Mouse (Mus musculus): ENCODE results near the gene Rfx7. TPM values are rescaled to one million over a fixed set of nuclear protein-coding genes. Genes with fewer than 3 reads are reported as not detected.
"Not testable (repeated sequence)": the region's sequence is repeated elsewhere in the genome, so short reads cannot be mapped to it uniquely, and the experiment has no call there.

Rfx7 gene
- polyA plus RNA-seq, 1 experiment, result 4.7 TPM

DNA sequence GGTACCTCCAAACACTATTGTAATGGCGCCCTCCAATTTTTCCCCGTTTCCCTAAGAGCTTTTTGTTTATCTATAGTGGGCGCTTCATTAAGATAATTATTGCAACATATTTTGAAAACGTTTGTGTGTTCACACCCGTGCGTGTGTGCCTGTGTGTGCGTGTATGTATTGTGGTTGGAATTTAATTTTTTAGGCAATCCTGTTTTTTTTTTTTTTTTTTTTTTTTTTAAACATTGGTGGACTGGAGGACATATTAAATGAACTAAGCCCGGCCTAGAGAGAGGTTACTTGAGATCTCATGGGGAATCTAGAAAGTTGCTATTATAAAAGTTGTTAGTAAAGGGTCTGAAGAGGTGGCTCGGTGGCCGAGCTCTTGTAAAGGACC is 131.5 kb downstream of the Rfx7 start:
- H3K27ac ChIP-seq (ENCODE audit: insufficient read depth, low read depth, low read length), result no peak overlapping the region
- WGBS, result 13% methylated on average over 10 of the region's 10 CpGs

DNA sequence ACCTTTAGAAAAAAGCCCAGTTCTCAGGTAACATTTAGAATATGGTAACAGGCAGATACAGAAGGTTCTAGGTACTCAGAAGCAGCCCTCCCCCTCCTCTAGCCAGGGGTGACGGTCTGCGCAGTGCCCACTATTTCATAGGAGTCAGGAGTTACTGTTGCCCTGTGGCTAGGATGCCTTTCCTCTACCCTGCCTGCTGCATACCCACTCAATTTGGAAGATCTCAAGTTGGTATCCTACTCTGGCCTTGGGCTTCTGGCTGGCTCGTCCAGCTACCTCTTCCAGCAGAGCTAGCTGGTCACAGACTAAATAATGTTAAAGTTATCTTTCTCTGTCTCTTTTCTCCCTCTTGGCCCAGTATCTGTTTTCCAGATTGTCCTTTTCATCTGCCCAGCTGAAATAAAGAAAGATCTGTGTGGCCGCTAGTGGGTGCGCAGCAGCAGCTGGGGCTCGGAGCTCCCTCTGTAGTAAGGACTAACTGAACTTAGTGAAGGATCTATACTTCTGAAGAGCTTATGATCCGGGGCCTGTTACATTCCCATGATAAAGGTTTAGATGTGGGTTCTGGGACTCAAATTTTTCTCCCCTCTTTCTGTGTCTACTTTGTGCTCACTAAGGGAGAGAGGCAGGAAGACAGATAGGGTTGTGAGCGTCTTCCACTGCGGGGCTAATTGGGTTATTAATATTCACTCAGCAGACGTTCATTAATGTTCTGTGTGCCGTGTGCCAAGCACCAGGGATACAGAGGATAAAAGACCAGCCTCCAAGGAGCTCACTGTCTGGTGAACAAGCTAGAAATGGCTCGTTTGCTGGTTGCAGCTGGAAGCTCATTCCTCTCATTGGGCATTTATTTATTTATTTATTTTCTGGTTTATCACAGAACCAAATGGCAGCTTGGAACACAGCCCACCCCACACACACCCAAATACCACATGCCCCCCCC is 132.6 kb downstream of the Rfx7 start:
- no peaks in the 10 kb centered on the region for H3K27me3 ChIP-seq (ENCODE audit: control insufficient read depth, insufficient read depth, low read length)

More for the DNA sequence above, 131.5 kb downstream of the Rfx7 start:
- TF ChIP-seq POLR2A (IDR thresholded peaks at IDR 0.05; ENCODE audit: low read depth, low read length), result no peak
- no peak for TF ChIP-seq CTCF (IDR thresholded peaks at IDR 0.05; ENCODE audit: extremely low read depth, insufficient read length, insufficient replicate concordance, low read depth, low read length)
- peaks cover 5% of the 10 kb centered on the region; the same call in 1 of the 2 replicates for H3K4me1 ChIP-seq (ENCODE audit: control insufficient read depth, insufficient read depth, insufficient read length, low read length)
- H3K4me3 ChIP-seq (ENCODE audit: low read depth, low read length), result no peak overlapping the region; the same call in 1 of the 2 replicates
- no peaks in the 10 kb centered on the region for H3K27me3 ChIP-seq (ENCODE audit: control insufficient read depth, insufficient read depth, low read length)
- H3K36me3 ChIP-seq (ENCODE audit: control insufficient read depth, insufficient read depth, low read length), result 0 out of 2 replicates have a peak, but pooled peaks cover 1% of the 10 kb centered on the region

GRCm38 (mm10) chr9:72665517-72665916 is 133.5 kb downstream of the Rfx7 start:
- Histone ChIP-seq H3K36me3 (ENCODE audit: control insufficient read depth, insufficient read depth, low read length) (peaks cover 3% of the 10 kb centered on the region; the same call in 1 of the 2 replicates), H3K4me3 (ENCODE audit: low read depth, low read length) (no peak overlapping the region), H3K4me1 (ENCODE audit: control insufficient read depth, insufficient read depth, insufficient read length, low read length) (peaks cover 5% of the 10 kb centered on the region; the same call in 1 of the 2 replicates), H3K27me3 (ENCODE audit: control insufficient read depth, insufficient read depth, low read length) (no peaks in the 10 kb centered on the region), H3K27ac (ENCODE audit: insufficient read depth, low read depth, low read length) (no peak overlapping the region)
- 51% methylated on average over 7 of the region's 7 CpGs for WGBS
- TF ChIP-seq CTCF (IDR thresholded peaks at IDR 0.05; ENCODE audit: extremely low read depth, insufficient read length, insufficient replicate concordance, low read depth, low read length), result no peak
- no peak for TF ChIP-seq POLR2A (IDR thresholded peaks at IDR 0.05; ENCODE audit: low read depth, low read length)

More for the DNA sequence above, 132.6 kb downstream of the Rfx7 start:
- 56% methylated on average over 12 of the region's 12 CpGs for WGBS
- Histone ChIP-seq H3K36me3 (ENCODE audit: control insufficient read depth, insufficient read depth, low read length) (0 out of 2 replicates have a peak, but pooled peaks cover 3% of the 10 kb centered on the region), H3K4me3 (ENCODE audit: low read depth, low read length) (no peak overlapping the region; the same call in 1 of the 2 replicates), H3K4me1 (ENCODE audit: control insufficient read depth, insufficient read depth, insufficient read length, low read length) (peaks cover 5% of the 10 kb centered on the region; the same call in 1 of the 2 replicates), H3K27ac (ENCODE audit: insufficient read depth, low read depth, low read length) (no peak overlapping the region)
- TF ChIP-seq POLR2A (IDR thresholded peaks at IDR 0.05; ENCODE audit: low read depth, low read length), result no peak

DNA sequence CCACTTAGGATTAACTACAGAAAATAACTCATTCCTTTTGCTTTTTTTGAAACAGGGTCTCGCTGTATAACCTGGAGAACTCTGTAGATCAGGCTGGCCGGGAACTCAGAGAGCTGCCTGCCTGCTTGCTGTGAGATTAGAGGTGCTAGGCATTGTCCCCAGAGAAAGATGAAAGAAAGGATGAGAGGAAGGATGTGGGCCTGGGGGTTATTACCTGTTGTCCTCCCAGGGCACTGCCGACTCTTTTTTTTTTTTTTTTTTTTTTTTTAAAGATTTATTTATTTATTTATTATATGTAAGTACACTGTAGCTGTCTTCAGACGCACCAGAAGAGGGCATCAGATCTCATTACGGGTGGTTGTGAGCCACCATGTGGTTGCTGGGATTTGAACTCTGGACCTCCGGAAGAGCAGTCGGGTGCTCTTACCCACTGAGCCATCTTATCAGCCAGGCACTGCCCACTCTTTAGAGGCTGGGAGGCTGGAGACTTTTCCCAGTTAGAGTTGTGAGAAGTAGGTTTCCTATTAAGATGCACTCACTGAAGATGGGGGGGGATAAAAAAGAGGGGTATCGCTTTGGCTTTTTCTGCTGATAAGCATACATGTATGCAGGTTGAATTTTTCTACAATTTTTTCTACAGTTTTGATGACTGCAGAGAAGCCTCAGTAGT is 134.4 kb downstream of the Rfx7 start:
- not testable (repeated sequence) for H3K4me3 ChIP-seq (ENCODE audit: low read depth, low read length); H3K27ac ChIP-seq (ENCODE audit: insufficient read depth, low read depth, low read length); H3K27me3 ChIP-seq (ENCODE audit: control insufficient read depth, insufficient read depth, low read length); H3K4me1 ChIP-seq (ENCODE audit: control insufficient read depth, insufficient read depth, insufficient read length, low read length); H3K36me3 ChIP-seq (ENCODE audit: control insufficient read depth, insufficient read depth, low read length)
- WGBS, result 59% methylated on average over 8 of the region's 8 CpGs

GRCm38 (mm10) chr9:72667126-72667525 is 135.1 kb downstream of the Rfx7 start:
- no peak overlapping the region for H3K4me3 ChIP-seq (ENCODE audit: low read depth, low read length)
- H3K36me3 ChIP-seq (ENCODE audit: control insufficient read depth, insufficient read depth, low read length), result peaks cover 9% of the 10 kb centered on the region
- peaks cover 5% of the 10 kb centered on the region; the same call in 1 of the 2 replicates for H3K4me1 ChIP-seq (ENCODE audit: control insufficient read depth, insufficient read depth, insufficient read length, low read length)
- no peaks in the 10 kb centered on the region for H3K27me3 ChIP-seq (ENCODE audit: control insufficient read depth, insufficient read depth, low read length)
- WGBS, result 57% methylated on average over 3 of the region's 3 CpGs
- TF ChIP-seq CTCF (IDR thresholded peaks at IDR 0.05; ENCODE audit: extremely low read depth, insufficient read length, insufficient replicate concordance, low read depth, low read length), result no peak
- no peak for TF ChIP-seq POLR2A (IDR thresholded peaks at IDR 0.05; ENCODE audit: low read depth, low read length)
- H3K27ac ChIP-seq (ENCODE audit: insufficient read depth, low read depth, low read length), result no peak overlapping the region

GRCm38 (mm10) chr9:72669383-72669782 is 137.3 kb downstream of the Rfx7 start:
- Histone ChIP-seq H3K4me3 (ENCODE audit: low read depth, low read length) (no peak overlapping the region), H3K27me3 (ENCODE audit: control insufficient read depth, insufficient read depth, low read length) (no peaks in the 10 kb centered on the region), H3K27ac (ENCODE audit: insufficient read depth, low read depth, low read length) (no peak overlapping the region), H3K4me1 (ENCODE audit: control insufficient read depth, insufficient read depth, insufficient read length, low read length) (peaks cover 2% of the 10 kb centered on the region; the same call in 1 of the 2 replicates), H3K36me3 (ENCODE audit: control insufficient read depth, insufficient read depth, low read length) (peaks cover 13% of the 10 kb centered on the region)
- no peak for TF ChIP-seq POLR2A (IDR thresholded peaks at IDR 0.05; ENCODE audit: low read depth, low read length)
- TF ChIP-seq CTCF (IDR thresholded peaks at IDR 0.05; ENCODE audit: extremely low read depth, insufficient read length, insufficient replicate concordance, low read depth, low read length), result no peak
- 84% methylated on average over 7 of the region's 7 CpGs for WGBS

DNA sequence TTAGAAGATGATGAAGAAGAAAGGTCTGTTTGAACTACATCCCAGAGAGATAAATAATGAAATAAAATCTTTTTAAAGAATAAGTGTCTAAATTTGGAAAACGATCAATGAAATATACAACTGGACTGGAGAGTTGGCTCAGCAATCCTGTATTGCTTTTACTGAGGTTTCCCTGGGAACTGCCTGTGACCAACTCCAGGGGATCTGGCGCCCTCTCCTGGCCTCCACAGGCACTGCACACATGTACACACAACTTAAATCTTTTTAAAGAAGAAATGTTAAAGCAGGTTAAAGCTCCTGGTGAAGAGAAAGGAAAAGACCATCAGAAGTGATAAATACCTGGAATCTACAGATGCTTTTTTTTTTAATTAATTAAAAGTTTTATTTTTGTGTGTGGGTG is 140.3 kb downstream of the Rfx7 start:
- WGBS, result 11% methylated on average over 2 of the region's 2 CpGs
- Histone ChIP-seq H3K4me3 (ENCODE audit: low read depth, low read length) (no peak overlapping the region), H3K27ac (ENCODE audit: insufficient read depth, low read depth, low read length) (no peak overlapping the region), H3K36me3 (ENCODE audit: control insufficient read depth, insufficient read depth, low read length) (peaks cover 24% of the 10 kb centered on the region), H3K27me3 (ENCODE audit: control insufficient read depth, insufficient read depth, low read length) (no peaks in the 10 kb centered on the region), H3K4me1 (ENCODE audit: control insufficient read depth, insufficient read depth, insufficient read length, low read length) (no peaks in the 10 kb centered on the region)
- TF ChIP-seq CTCF (IDR thresholded peaks at IDR 0.05; ENCODE audit: extremely low read depth, insufficient read length, insufficient replicate concordance, low read depth, low read length) (peak; percentile 98; the same call in 1 of the 2 replicates), POLR2A (IDR thresholded peaks at IDR 0.05; ENCODE audit: low read depth, low read length) (no peak)

Other genes starting within 250 kb of the Rfx7 start
- 0.09 and 0.19 TPM in 2 replicates for gene Mns1, start 94.2 kb upstream of the Rfx7 start, polyA plus RNA-seq (2012; rRNA removed)
- gene Tex9, start 40.0 kb upstream of the Rfx7 start, polyA plus RNA-seq (2012; rRNA removed), result 0.13 and 0.85 TPM in 2 replicates
- 12.3 and 18.7 TPM in 2 replicates for gene Nedd4, start 130.1 kb downstream of the Rfx7 start, polyA plus RNA-seq (2012; rRNA removed)

Measured in small intestine, adult 2 months (tissue).